In genomic region chr17:78592409-78592808, GRCm38 (mm10) we compare ENCODE assay signal across 9 mouse cellular contexts.
DNase-seq lines count a peak whose midpoint lies in the region; ATAC-seq and TF ChIP-seq lines count a peak whose summit lies in the region.
"Had no signal": no experiment of that assay in that cellular context is flagged by ENCODE, and none has a peak within 500 bp of the region (broad histone marks: within the 10 kb centered on the region; RNA-seq: fewer than 3 reads in every experiment).

No protein-coding gene starts in this region.

- H3K36me3 ChIP-seq in stomach, postnatal 0 days (ENCODE audit: control insufficient read depth, insufficient read depth, low read length), result no peaks in the 10 kb centered on the region
- H3K36me3 ChIP-seq: heart, embryonic 13.5 days had no signal

- H3K9ac ChIP-seq in stomach, postnatal 0 days (ENCODE audit: low read length), result no peak overlapping the region
- H3K9ac ChIP-seq: heart, embryonic 13.5 days had no signal

- H3K27me3 ChIP-seq in cerebellum, adult 2 months (ENCODE audit: control insufficient read depth, insufficient read depth, low read length), result no peaks in the 10 kb centered on the region
- H3K27me3 ChIP-seq in stomach, postnatal 0 days (ENCODE audit: control insufficient read depth, insufficient read depth, low read length), result no peaks in the 10 kb centered on the region

- peaks cover 15% of the 10 kb centered on the region for H3K4me1 ChIP-seq in cerebellum, adult 2 months (ENCODE audit: control insufficient read depth, insufficient read depth, low read length)
- no peaks in the 10 kb centered on the region for H3K4me1 ChIP-seq in stomach, postnatal 0 days (replicated peaks; ENCODE audit: control insufficient read depth, insufficient read depth)

- H3K4me3 ChIP-seq in cerebellum, adult 2 months (replicated peaks; ENCODE audit: insufficient read depth, low read depth, low read length), result no peak overlapping the region
- H3K4me3 ChIP-seq in stomach, postnatal 0 days (ENCODE audit: low read depth, low read length), result no peak overlapping the region
- H3K4me3 ChIP-seq: heart, embryonic 13.5 days had no signal

- DNase-seq in cerebellum, adult 2 months, result no peak
- DNase-seq in cerebellum, adult 9-11 months, result no peak
- peak; percentile 35 to 44 for DNase-seq in left cerebral cortex, postnatal 14 days (ENCODE audit: low spot score in 2 of 2)
- DNase-seq in left cerebral cortex, adult 9 months (ENCODE audit: low spot score in 2 of 2), result no peak
- peak; percentile 77 for DNase-seq in ZHBTc4 (ENCODE audit: low read depth, low spot score)
- DNase-seq in gastrocnemius, postnatal 14 days, result peak; percentile 26
- DNase-seq in stomach, postnatal 0 days (ENCODE audit: low spot score), result peak; percentile 36
- no peak for DNase-seq in kidney, postnatal 14 days

- ATAC-seq in stomach, postnatal 0 days (ENCODE audit: low FRiP score, low TSS enrichment), result no peak

- 71% methylated on average over 12 of the region's 12 CpGs for WGBS in cerebellum, adult 2 months
- WGBS in stomach, postnatal 0 days, result 57% methylated on average over 12 of the region's 12 CpGs

- H3K27ac ChIP-seq in cerebellum, adult 2 months (ENCODE audit: insufficient read depth, low read length), result no peak overlapping the region
- no peak overlapping the region for H3K27ac ChIP-seq in stomach, postnatal 0 days (replicated peaks)
- H3K27ac ChIP-seq: heart, embryonic 13.5 days had no signal

- no peak overlapping the region for H3K4me2 ChIP-seq in stomach, postnatal 0 days (replicated peaks; ENCODE audit: low read depth)
- H3K4me2 ChIP-seq: heart, embryonic 13.5 days had no signal

- H3K9me3 ChIP-seq in stomach, postnatal 0 days (ENCODE audit: control insufficient read depth, low read length), result no peaks in the 10 kb centered on the region
- H3K9me3 ChIP-seq: heart, embryonic 13.5 days had no signal

- peak; percentile 20; the same call in 1 of the 2 replicates for TF ChIP-seq CTCF in cerebellum, adult 2 months (IDR thresholded peaks at IDR 0.05; ENCODE audit: borderline replicate concordance, insufficient read depth, low read depth, low read length)
- TF ChIP-seq CTCF in stomach, postnatal 0 days (IDR thresholded peaks at IDR 0.05; ENCODE audit: low read depth), result peak; percentile 60

- no peak for TF ChIP-seq EP300 in stomach, postnatal 0 days (optimal IDR thresholded peaks at IDR 0.05)

- intact Hi-C loops in left cerebral cortex, postnatal 14 days (cut with DNase I), result no loop called here
- intact Hi-C loops in gastrocnemius, postnatal 14 days (cut with DNase I; ENCODE audit: low total_unique reads), result no loop called here

- TF ChIP-seq POLR2A in cerebellum, adult 2 months (IDR thresholded peaks at IDR 0.05; ENCODE audit: borderline replicate concordance, insufficient read depth, low read length), result no peak

Comparison
In these comparisons a context has a peak if more than half of its experiments do, and no peak if none do; other contexts are left out.
1. DNase-seq: peak in left cerebral cortex, postnatal 14 days (2 of 2), ZHBTc4 (single experiment), gastrocnemius, postnatal 14 days (single experiment) and stomach, postnatal 0 days (single experiment); none in cerebellum, adult 2 months (0 of 2), cerebellum, adult 9-11 months (single experiment), left cerebral cortex, adult 9 months (0 of 2) and kidney, postnatal 14 days (single experiment).